Mouse (Mus musculus) liver, adult 10 weeks (tissue): ENCODE data around the gene Prex1. TPM values are rescaled to one million over a fixed set of nuclear protein-coding genes. Genes with fewer than 3 reads are reported as not detected.

ENCODE experiments used
- polyA plus RNA-seq: library from polyadenylated mRNA; stranded (reverse); fragments of 350-450 nt; fragmentation: Illumina TruSeq; extraction: RNeasy Lipid Tissue Mini Kit (QIAGEN cat#74804); gene quantifications from one replicate; pipeline ENCODE4 v1.2.3, GENCODE M21; 2014; ENCODE audit warnings: low read depth, low replicate concordance

Gene Prex1
- 0.66 TPM for polyA plus RNA-seq

DNA sequence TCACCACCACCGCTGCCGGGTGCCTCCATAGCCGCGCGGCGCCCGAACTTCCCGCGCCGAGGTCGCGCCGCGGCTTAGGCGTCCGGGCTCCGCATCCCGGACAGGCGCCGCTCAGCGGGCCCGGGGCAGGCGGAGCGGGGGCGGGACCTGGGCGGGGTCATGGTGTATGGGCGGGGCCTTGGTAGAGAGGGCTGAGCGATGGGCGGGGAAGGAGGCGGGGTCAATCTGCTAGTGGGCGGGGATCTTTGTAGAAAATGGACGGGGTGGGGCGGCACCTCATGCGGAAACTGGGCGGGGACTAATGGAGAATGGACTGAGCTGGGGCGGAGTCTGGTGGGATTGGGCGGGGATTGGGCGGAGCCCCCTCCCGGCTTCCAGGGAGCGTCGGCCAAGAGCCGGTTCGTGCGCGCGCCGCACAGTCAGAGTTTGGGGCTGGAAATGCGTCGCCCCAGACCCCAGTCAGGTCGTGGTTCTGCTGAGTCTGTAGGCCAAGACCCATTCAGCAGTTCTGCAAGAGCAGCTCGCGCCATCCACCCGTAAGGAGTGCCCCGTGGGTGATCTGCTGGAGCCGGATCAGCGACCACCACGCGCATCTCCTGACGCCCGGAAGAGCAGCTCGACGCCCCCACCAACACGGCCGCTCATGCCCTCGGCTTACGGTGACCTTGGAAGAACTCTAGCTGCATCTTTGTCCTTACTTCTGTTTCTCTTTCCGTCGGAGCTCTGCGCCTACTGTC lies at the start of gene Prex1:
Prex1 (minus strand) TSS at position 143 of the 737 bp plus-strand sequence.

Other genes with a start within 250 kb of the Prex1 start
- gene Trp53rkb, start 78.7 kb upstream of the Prex1 start, polyA plus RNA-seq = 0.16 TPM
- gene Arfgef2, start 91.8 kb upstream of the Prex1 start, polyA plus RNA-seq = 11.8 TPM
- gene Cse1l, start 192.2 kb upstream of the Prex1 start, polyA plus RNA-seq = 82.8 TPM